9 mouse cellular contexts compared by ENCODE assay signal in the genomic region with DNA sequence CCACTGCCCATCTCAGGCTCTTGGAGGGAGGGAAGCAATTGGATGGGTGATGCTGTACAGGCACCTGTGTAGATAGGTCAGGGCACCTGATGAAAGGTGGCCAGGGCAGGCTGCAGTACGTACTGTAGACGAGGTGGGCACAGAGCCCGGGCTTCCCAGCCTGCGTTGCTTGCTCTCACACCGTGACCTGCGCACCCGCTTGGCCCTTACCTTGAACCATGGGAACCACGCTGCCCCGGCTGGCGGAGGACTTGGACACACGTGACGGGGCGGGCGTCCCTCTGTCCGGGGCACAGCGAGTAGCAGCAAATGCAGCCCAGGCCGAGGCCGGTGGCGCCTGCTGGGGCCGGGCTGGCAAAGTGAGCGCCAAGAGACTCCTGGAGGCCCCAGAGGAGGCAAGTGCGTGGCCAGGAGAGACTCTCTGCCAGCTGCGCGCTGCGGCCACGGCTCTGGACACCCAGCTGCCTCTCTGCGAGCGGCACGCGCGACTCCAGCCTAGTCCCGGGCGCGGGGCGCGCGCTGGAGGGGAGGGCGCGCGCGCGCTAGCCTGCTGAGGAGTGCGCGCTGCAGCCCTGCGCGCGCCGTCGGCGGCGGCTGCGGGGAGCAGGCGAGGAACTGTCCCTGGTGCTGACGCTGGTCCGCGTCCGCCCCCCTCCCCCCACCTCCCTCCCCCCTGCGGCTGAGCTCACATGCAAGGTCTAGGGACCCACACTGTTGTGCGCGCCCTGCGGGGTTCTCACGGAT. TPM values are rescaled to one million over a fixed set of nuclear protein-coding genes. Genes with fewer than 3 reads are reported as not detected.
DNase-seq lines count a peak whose midpoint lies in the region; ATAC-seq and TF ChIP-seq lines count a peak whose summit lies in the region.
"Had no signal": no experiment of that assay in that cellular context is flagged by ENCODE, and none has a peak within 500 bp of the region (broad histone marks: within the 10 kb centered on the region; RNA-seq: fewer than 3 reads in every experiment).

A gene (minus strand): TSS at position 542 of the 744 bp plus-strand sequence.

- no peak for ATAC-seq in megakaryocyte, adult 5-6 weeks (ENCODE audit: poor library complexity, severe bottlenecking)
- ATAC-seq in common myeloid progenitor, adult 5-6 weeks (replicated peaks; ENCODE audit: low read depth, poor library complexity, severe bottlenecking): peak; percentile 47; the same call in 1 of the 2 replicates
- peak; percentile 80; the same call in 1 of the 2 replicates for ATAC-seq in heart, embryonic 15.5 days (replicated peaks; ENCODE audit: insufficient number of reproducible peaks, insufficient read depth, low FRiP score, low read depth)
- no peak for ATAC-seq in liver, embryonic 14.5 days (ENCODE audit: insufficient read depth)

- peak within 1 kb of the TSS; percentile 11 for H3K4me3 ChIP-seq in megakaryocyte, embryonic 14.5 days (replicated peaks)
- H3K4me3 ChIP-seq in heart, embryonic 15.5 days: peak within 1 kb of the TSS; percentile 47
- H3K4me3 ChIP-seq in liver, embryonic 14.5 days (ENCODE audit: insufficient read depth in 1 of 2, low read depth in 2 of 2, low read length in 2 of 2): no peak within 1 kb of the TSS

- H3K4me1 ChIP-seq in megakaryocyte, embryonic 14.5 days: peaks cover 6% of the 10 kb centered on the region
- H3K4me1 ChIP-seq in heart, embryonic 15.5 days (replicated peaks): peaks cover 10% of the 10 kb centered on the region
- no peaks in the 10 kb centered on the region for H3K4me1 ChIP-seq in liver, embryonic 14.5 days (replicated peaks; ENCODE audit: control insufficient read depth in 2 of 2, insufficient read depth in 2 of 2, low read length in 1 of 2)

- H3K9me3 ChIP-seq in megakaryocyte, embryonic 14.5 days: no peaks in the 10 kb centered on the region
- H3K9me3 ChIP-seq in heart, embryonic 15.5 days (replicated peaks): no peaks in the 10 kb centered on the region
- no peaks in the 10 kb centered on the region for H3K9me3 ChIP-seq in liver, embryonic 14.5 days (ENCODE audit: control insufficient read depth, low read length)

- DNase-seq in kidney, postnatal 25 days: peak; percentile 28 to 77
- no peak for DNase-seq in liver, embryonic 14.5 days (ENCODE audit: low read depth in 3 of 3, low spot score in 3 of 3)
- peak; percentile 27 for DNase-seq in retina, postnatal 7 days (ENCODE audit: low read depth, low spot score)
- DNase-seq in gastrocnemius, postnatal 25 days: no peak

- H3K27me3 ChIP-seq in megakaryocyte, embryonic 14.5 days (replicated peaks): peaks cover 86% of the 10 kb centered on the region
- peaks cover 80% of the 10 kb centered on the region for H3K27me3 ChIP-seq in heart, embryonic 15.5 days
- H3K27me3 ChIP-seq in liver, embryonic 14.5 days (ENCODE audit: control insufficient read depth, insufficient read depth, low read length): peaks cover 6% of the 10 kb centered on the region

- 1% methylated on average over 62 of the region's 62 CpGs for WGBS in heart, embryonic 15.5 days
- 1% methylated on average over 56 of the region's 62 CpGs for WGBS in liver, embryonic 14.5 days (ENCODE audit: insufficient replicate concordance)

- peak within 1 kb of the TSS; percentile 32; the same call in 1 of the 2 replicates for H3K9ac ChIP-seq in heart, embryonic 15.5 days
- H3K9ac ChIP-seq in liver, embryonic 14.5 days (replicated peaks): no peak within 1 kb of the TSS

- TF ChIP-seq EP300 in liver, embryonic 14.5 days (IDR thresholded peaks at IDR 0.05; ENCODE audit: low read depth): no peak

- no peak for TF ChIP-seq CTCF in liver, embryonic 14.5 days (IDR thresholded peaks at IDR 0.05; ENCODE audit: low read depth)

- no peak within 1 kb of the TSS for H3K27ac ChIP-seq in heart, embryonic 15.5 days
- no peak within 1 kb of the TSS for H3K27ac ChIP-seq in liver, embryonic 14.5 days

- H3K4me2 ChIP-seq in heart, embryonic 15.5 days: peak within 1 kb of the TSS; percentile 85
- peak within 1 kb of the TSS; percentile 25 for H3K4me2 ChIP-seq in liver, embryonic 14.5 days (ENCODE audit: low read depth)

- no peaks in the 10 kb centered on the region for H3K36me3 ChIP-seq in megakaryocyte, embryonic 14.5 days (replicated peaks; ENCODE audit: low read length)
- no peaks in the 10 kb centered on the region for H3K36me3 ChIP-seq in heart, embryonic 15.5 days
- no peaks in the 10 kb centered on the region for H3K36me3 ChIP-seq in liver, embryonic 14.5 days (replicated peaks; ENCODE audit: control insufficient read depth, insufficient read depth, low read depth)

RNA-seq across cellular contexts. Expression of the gene that starts here (rescaled TPM):
- not detected in 2 replicates for polyA plus RNA-seq in megakaryocyte, embryonic 14.5 days (2012; ENCODE audit: insufficient read depth, low replicate concordance)
- total RNA-seq in megakaryocyte, adult 5-6 weeks (2015): not detected in 2 replicates
- not detected in 2 replicates for total RNA-seq in megakaryocyte, adult 5-6 weeks (2017)
- not detected in 2 replicates for total RNA-seq in common myeloid progenitor, adult 5-6 weeks (2017)
- polyA plus RNA-seq in heart, embryonic 15.5 days (2015; fragmentation: Nextera tagmentation; extraction: Ambion mirVana): 0.39 and 0.67 TPM in 2 replicates
- polyA plus RNA-seq in liver, embryonic 14.5 days (2012; rRNA removed): 0.01 and 0.04 TPM in 2 replicates
- polyA plus RNA-seq in liver, embryonic 14.5 days (2014; fragmentation: Nextera tagmentation; extraction: Ambion mirVana): not detected in 2 replicates
- not detected for total RNA-seq in gastrocnemius, postnatal 25 days (2021)
- total RNA-seq: neutrophil, adult 5-6 weeks had no signal

Comparison
In these comparisons a context has a peak if more than half of its experiments do, and no peak if none do; other contexts are left out.
1. Peak in ATAC-seq in common myeloid progenitor, adult 5-6 weeks; RNA of the gene not detected or under 1 TPM.
2. Peak in ATAC-seq, H3K4me3 ChIP-seq, H3K9ac ChIP-seq and H3K4me2 ChIP-seq in heart, embryonic 15.5 days; RNA of the gene not detected or under 1 TPM.
3. DNase-seq: peak in kidney, postnatal 25 days (2 of 2) and retina, postnatal 7 days (single experiment); none in liver, embryonic 14.5 days (0 of 3) and gastrocnemius, postnatal 25 days (single experiment).